Mouse (Mus musculus) A20 (cell line): ENCODE measurements around the gene BC061212.
"Not testable (repeated sequence)": the region's sequence is repeated elsewhere in the genome, so short reads cannot be mapped to it uniquely, and the experiment has no call there.

Experiments used
- DNase-seq: peaks from one replicate; pipeline ENCODE4 v3.0.0-alpha.2; 2011; ENCODE audit warnings: low read depth, low spot score

The BC061212 gene

GRCm38 (mm10) chr5:94070445-94070844, at the start of gene BC061212:
Gene BC061212 (minus strand): TSS chr5:94070545.
- not testable (repeated sequence) for DNase-seq

- not testable (repeated sequence) for DNase-seq
These were observed 5.7 kb upstream of the BC061212 start, which contains the start of gene Gm6351 for GRCm38 (mm10) chr5:94076085-94076484. Gene Gm6351 (plus strand): TSS chr5:94076385.
